10 mouse cellular contexts compared by ENCODE assay signal in genomic region chr11:70227126-70227525, GRCm38 (mm10). TPM values are rescaled to one million over a fixed set of nuclear protein-coding genes. Genes with fewer than 3 reads are reported as not detected.
DNase-seq lines count a peak whose midpoint lies in the region; ATAC-seq lines count a peak whose summit lies in the region.
"Had no signal": no experiment of that assay in that cellular context is flagged by ENCODE, and none has a peak within 500 bp of the region (broad histone marks: within the 10 kb centered on the region; RNA-seq: fewer than 3 reads in every experiment).

No protein-coding gene starts in this region.

- no peak for DNase-seq in frontal cortex, adult 2 months (ENCODE audit: extremely low spot score in 1 of 2, low spot score in 1 of 2)
- no peak for DNase-seq in neural tube, embryonic 11.5 days (ENCODE audit: low spot score)
- DNase-seq in neural tube, embryonic 10.5 days (ENCODE audit: extremely low spot score, low spot score) = no peak
- DNase-seq in thymus, adult 18-20 months = no peak
- DNase-seq in embryo, embryonic 10 days (ENCODE audit: low spot score) = no peak
- DNase-seq in ovary, postnatal 14 days (ENCODE audit: low spot score) = no peak
- DNase-seq: adrenal gland, postnatal 10 days; B cell, adult 2 months had no signal

- 35% methylated on average over 5 of the region's 5 CpGs for WGBS in neural tube, embryonic 11.5 days
- WGBS in limb, embryonic 15.5 days = 26% methylated on average over 5 of the region's 5 CpGs

- no peak overlapping the region for H3K27ac ChIP-seq in neural tube, embryonic 11.5 days (ENCODE audit: low read depth, low read length)
- H3K27ac ChIP-seq in limb, embryonic 15.5 days = no peak overlapping the region

- H3K4me1 ChIP-seq in neural tube, embryonic 11.5 days (ENCODE audit: control insufficient read depth, insufficient read depth, low read length) = peaks cover 5% of the 10 kb centered on the region; the same call in 1 of the 2 replicates
- peaks cover 40% of the 10 kb centered on the region for H3K4me1 ChIP-seq in limb, embryonic 15.5 days

- peak; percentile 75 for ATAC-seq in frontal cortex, adult (ENCODE audit: low TSS enrichment)
- no peak for ATAC-seq in neural tube, embryonic 11.5 days (ENCODE audit: insufficient read depth, low FRiP score, low TSS enrichment)
- no peak for ATAC-seq in limb, embryonic 15.5 days (ENCODE audit: insufficient number of reproducible peaks, low FRiP score, low TSS enrichment, low read depth)

- H3K36me3 ChIP-seq in neural tube, embryonic 11.5 days (ENCODE audit: control insufficient read depth, insufficient read depth, low read length) = no peaks in the 10 kb centered on the region
- no peaks in the 10 kb centered on the region for H3K36me3 ChIP-seq in limb, embryonic 15.5 days

- H3K27me3 ChIP-seq in neural tube, embryonic 11.5 days (ENCODE audit: control insufficient read depth, insufficient read depth, low read length) = peaks cover 55% of the 10 kb centered on the region
- H3K27me3 ChIP-seq in limb, embryonic 15.5 days = peaks cover 70% of the 10 kb centered on the region

- no peak overlapping the region for H3K9ac ChIP-seq in neural tube, embryonic 11.5 days (ENCODE audit: low read length)
- H3K9ac ChIP-seq in limb, embryonic 15.5 days = no peak overlapping the region

- peak overlapping the region; percentile 20 for H3K4me2 ChIP-seq in neural tube, embryonic 11.5 days (ENCODE audit: low read depth)
- peak overlapping the region; percentile 36; the same call in 1 of the 2 replicates for H3K4me2 ChIP-seq in limb, embryonic 15.5 days

- H3K4me3 ChIP-seq in neural tube, embryonic 11.5 days (ENCODE audit: low read depth, low read length) = peak overlapping the region; percentile 15; the same call in 1 of the 2 replicates
- H3K4me3 ChIP-seq in limb, embryonic 15.5 days = peak overlapping the region; percentile 23

- no peaks in the 10 kb centered on the region for H3K9me3 ChIP-seq in neural tube, embryonic 11.5 days (ENCODE audit: control insufficient read depth, low read length)
- no peaks in the 10 kb centered on the region for H3K9me3 ChIP-seq in limb, embryonic 15.5 days

RNA-seq across cellular contexts. Expression of gene Bcl6b, which starts 2.5 kb away (rescaled TPM):
- polyA plus RNA-seq in frontal cortex, adult 2 months (2012; rRNA removed) = 1.5 and 1.9 TPM in 2 replicates
- polyA plus RNA-seq in neural tube, embryonic 11.5 days (2014; fragmentation: Nextera tagmentation; extraction: Ambion mirVana) = 6.2 and 7.4 TPM in 2 replicates
- 12.1 and 13.9 TPM in 2 replicates for polyA plus RNA-seq in limb, embryonic 15.5 days (2015; fragmentation: Nextera tagmentation; extraction: Ambion mirVana)

RNA-seq across cellular contexts. Expression of gene Slc16a13, which starts 6.3 kb away (rescaled TPM):
- polyA plus RNA-seq in frontal cortex, adult 2 months (2012; rRNA removed) = 5.5 and 7.7 TPM in 2 replicates
- polyA plus RNA-seq in neural tube, embryonic 11.5 days (2014; fragmentation: Nextera tagmentation; extraction: Ambion mirVana) = 14.3 and 16.9 TPM in 2 replicates
- 11.0 and 12.3 TPM in 2 replicates for polyA plus RNA-seq in limb, embryonic 15.5 days (2015; fragmentation: Nextera tagmentation; extraction: Ambion mirVana)

RNA-seq across cellular contexts. Expression of gene 0610010K14Rik, which starts 10.6 kb away (rescaled TPM):
- polyA plus RNA-seq in frontal cortex, adult 2 months (2012; rRNA removed) = 73.4 and 85.4 TPM in 2 replicates
- polyA plus RNA-seq in neural tube, embryonic 11.5 days (2014; fragmentation: Nextera tagmentation; extraction: Ambion mirVana) = 183 and 204 TPM in 2 replicates
- 154 and 172 TPM in 2 replicates for polyA plus RNA-seq in limb, embryonic 15.5 days (2015; fragmentation: Nextera tagmentation; extraction: Ambion mirVana)

RNA-seq across cellular contexts. Expression of gene Gm21988, which starts 12.5 kb away (rescaled TPM):
- 10.7 and 11.8 TPM in 2 replicates for polyA plus RNA-seq in frontal cortex, adult 2 months (2012; rRNA removed)
- 10.8 and 11.5 TPM in 2 replicates for polyA plus RNA-seq in neural tube, embryonic 11.5 days (2014; fragmentation: Nextera tagmentation; extraction: Ambion mirVana)
- 12.1 TPM in 2 replicates for polyA plus RNA-seq in limb, embryonic 15.5 days (2015; fragmentation: Nextera tagmentation; extraction: Ambion mirVana)

RNA-seq across cellular contexts. Expression of gene Rnasek, which starts 12.5 kb away (rescaled TPM):
- polyA plus RNA-seq in frontal cortex, adult 2 months (2012; rRNA removed) = 321 and 335 TPM in 2 replicates
- polyA plus RNA-seq in neural tube, embryonic 11.5 days (2014; fragmentation: Nextera tagmentation; extraction: Ambion mirVana) = 151 and 160 TPM in 2 replicates
- 219 and 226 TPM in 2 replicates for polyA plus RNA-seq in limb, embryonic 15.5 days (2015; fragmentation: Nextera tagmentation; extraction: Ambion mirVana)
